Mouse (Mus musculus): ENCODE measurements around the gene Mamstr. TPM values are rescaled to one million over a fixed set of nuclear protein-coding genes. Genes with fewer than 3 reads are reported as not detected.

Mamstr gene
- 6.2 and 7.6 TPM in 2 replicates for polyA plus RNA-seq (2014; fragmentation: Nextera tagmentation; extraction: Ambion mirVana)

- Histone ChIP-seq H3K9me3 (ENCODE audit: control insufficient read depth, low read length) (no peaks in the 10 kb centered on the region), H3K4me2 (ENCODE audit: low read length) (no peak within 1 kb of the TSS), H3K9ac (ENCODE audit: low read length) (0 out of 2 replicates have a peak within 1 kb of the TSS, but pooled peaks have one; percentile 16), H3K4me1 (ENCODE audit: control insufficient read depth in 2 of 2, insufficient read depth in 2 of 2, low read length in 2 of 2) (peaks cover 53 to 61% of the 10 kb centered on the region in 2 experiments), H3K4me3 (ENCODE audit: control insufficient read depth in 1 of 2, insufficient read depth in 1 of 2, low read depth in 1 of 2, low read length in 2 of 2) (no peak within 1 kb of the TSS), H3K27me3 (ENCODE audit: control insufficient read depth, insufficient read depth, low read length) (no peaks in the 10 kb centered on the region), H3K36me3 (ENCODE audit: control insufficient read depth, insufficient read depth, low read length) (peaks cover 24% of the 10 kb centered on the region), H3K27ac (replicated peaks in 1 of 2; ENCODE audit: control insufficient read depth in 1 of 2, insufficient read depth in 1 of 2, low read depth in 2 of 2, low read length in 2 of 2) (peak within 1 kb of the TSS in 1 of 2 experiments; percentile 61; a peak in 2 of 4 replicates)
- ATAC-seq (ENCODE audit: insufficient number of reproducible peaks, insufficient read depth, low FRiP score, low read depth): no peak
- WGBS: 38% methylated on average over 19 of the region's 19 CpGs
Observed at GRCm38 (mm10) chr7:45639561-45640027, at the start of gene Mamstr. TSS of gene Mamstr (plus strand) at chr7:45639977.

DNA sequence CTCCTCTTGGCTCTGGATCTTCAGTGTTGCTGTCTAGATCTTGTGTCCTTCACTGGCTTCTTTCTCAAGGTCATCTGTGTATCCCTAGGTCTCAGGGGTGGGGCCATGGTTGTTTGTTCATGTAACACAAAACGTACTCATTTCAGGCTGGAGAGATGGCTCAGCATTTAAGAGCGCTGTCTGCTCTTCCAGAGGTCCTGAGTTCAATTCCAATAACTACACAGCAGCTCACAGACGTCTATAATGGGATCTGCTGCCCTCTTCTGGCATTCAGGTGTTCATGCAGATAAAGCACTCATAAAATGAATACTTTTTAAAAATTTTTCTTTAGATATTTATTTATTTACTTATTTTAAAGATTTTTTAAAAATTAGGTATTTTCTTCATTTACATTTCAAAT is 48.9 kb upstream of the Mamstr start:
- Histone ChIP-seq H3K4me2 (ENCODE audit: low read length) (no peak overlapping the region), H3K9me3 (ENCODE audit: control insufficient read depth, low read length) (no peaks in the 10 kb centered on the region), H3K9ac (ENCODE audit: low read length) (no peak overlapping the region), H3K36me3 (ENCODE audit: control insufficient read depth, insufficient read depth, low read length) (peaks cover 11% of the 10 kb centered on the region), H3K27ac (replicated peaks in 1 of 2; ENCODE audit: control insufficient read depth in 1 of 2, insufficient read depth in 1 of 2, low read depth in 2 of 2, low read length in 2 of 2) (no peak overlapping the region), H3K4me1 (ENCODE audit: control insufficient read depth in 2 of 2, insufficient read depth in 2 of 2, low read length in 2 of 2) (peaks cover 0 to 3% of the 10 kb centered on the region in 2 experiments; a peak in 1 of 4 replicates), H3K27me3 (ENCODE audit: control insufficient read depth, insufficient read depth, low read length) (no peaks in the 10 kb centered on the region), H3K4me3 (ENCODE audit: control insufficient read depth in 1 of 2, insufficient read depth in 1 of 2, low read depth in 1 of 2, low read length in 2 of 2) (no peak overlapping the region)
- ATAC-seq (ENCODE audit: insufficient number of reproducible peaks, insufficient read depth, low FRiP score, low read depth): no peak
- 65% methylated on average over 3 of the region's 3 CpGs for WGBS

DNA sequence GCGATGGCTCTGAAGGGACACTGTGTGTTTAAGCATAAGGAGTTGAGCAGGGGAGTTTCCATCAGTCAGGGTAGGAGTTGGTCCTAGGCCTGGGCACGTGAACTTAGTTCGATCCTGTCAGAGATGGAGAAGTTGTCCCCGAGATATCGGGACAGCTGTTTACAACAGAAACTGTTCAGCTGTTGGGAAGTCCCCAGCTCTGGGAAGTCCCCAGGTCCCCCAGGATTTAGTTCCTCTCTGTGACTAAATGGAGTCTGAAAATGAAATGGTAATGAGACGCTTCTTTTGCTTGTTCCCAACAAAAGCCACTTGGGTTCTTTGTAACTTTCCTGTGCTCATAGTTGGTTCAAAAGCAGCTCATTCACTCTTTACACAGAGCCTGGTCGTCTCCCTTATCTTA is 47.9 kb upstream of the Mamstr start:
- Histone ChIP-seq H3K27me3 (ENCODE audit: control insufficient read depth, insufficient read depth, low read length) (no peaks in the 10 kb centered on the region), H3K36me3 (ENCODE audit: control insufficient read depth, insufficient read depth, low read length) (peaks cover 4% of the 10 kb centered on the region; the same call in 1 of the 2 replicates), H3K9me3 (ENCODE audit: control insufficient read depth, low read length) (no peaks in the 10 kb centered on the region), H3K4me1 (ENCODE audit: control insufficient read depth in 2 of 2, insufficient read depth in 2 of 2, low read length in 2 of 2) (peaks cover 0 to 3% of the 10 kb centered on the region in 2 experiments; a peak in 1 of 4 replicates), H3K4me3 (ENCODE audit: control insufficient read depth in 1 of 2, insufficient read depth in 1 of 2, low read depth in 1 of 2, low read length in 2 of 2) (no peak overlapping the region), H3K27ac (replicated peaks in 1 of 2; ENCODE audit: control insufficient read depth in 1 of 2, insufficient read depth in 1 of 2, low read depth in 2 of 2, low read length in 2 of 2) (no peak overlapping the region), H3K4me2 (ENCODE audit: low read length) (no peak overlapping the region), H3K9ac (ENCODE audit: low read length) (no peak overlapping the region)
- no peak for ATAC-seq (ENCODE audit: insufficient number of reproducible peaks, insufficient read depth, low FRiP score, low read depth)
- 75% methylated on average over 7 of the region's 7 CpGs for WGBS

DNA sequence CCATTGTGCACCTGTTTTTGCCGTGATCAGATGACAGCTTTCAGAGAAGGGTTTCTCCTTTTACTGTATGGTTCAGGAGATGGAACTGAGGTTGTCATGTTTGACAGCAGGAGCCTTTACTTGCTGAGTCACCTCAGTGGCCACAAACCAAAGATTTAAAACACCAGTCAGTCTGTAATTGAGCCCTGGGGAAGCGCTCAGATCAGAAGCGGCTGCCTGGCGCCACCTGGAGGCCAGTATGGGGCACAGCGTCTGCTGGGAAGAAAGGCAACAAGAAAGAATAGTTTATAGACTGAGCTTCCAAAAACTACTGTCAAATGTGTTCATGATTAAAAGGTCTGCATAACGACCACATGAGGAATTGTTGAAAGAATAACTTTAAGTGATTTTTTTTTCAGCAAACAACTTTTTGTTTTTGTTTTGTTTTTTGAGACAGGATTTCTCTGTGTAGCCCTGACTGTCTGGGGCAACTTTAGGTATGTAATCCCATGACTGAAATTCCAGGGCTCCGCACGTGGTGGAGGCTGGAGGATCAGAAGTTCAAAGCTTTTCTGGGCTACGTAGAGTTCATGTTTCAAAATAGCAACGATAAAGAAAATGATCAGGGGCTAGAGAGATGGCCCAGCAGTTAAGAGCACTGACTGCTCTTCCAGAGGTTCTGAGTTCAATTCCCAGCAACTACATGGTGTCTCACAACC is 46.5 kb upstream of the Mamstr start:
- no peak for ATAC-seq (ENCODE audit: insufficient number of reproducible peaks, insufficient read depth, low FRiP score, low read depth)
- Histone ChIP-seq H3K4me1 (ENCODE audit: control insufficient read depth in 2 of 2, insufficient read depth in 2 of 2, low read length in 2 of 2) (peaks cover 0 to 3% of the 10 kb centered on the region in 2 experiments; a peak in 1 of 4 replicates), H3K27ac (replicated peaks in 1 of 2; ENCODE audit: control insufficient read depth in 1 of 2, insufficient read depth in 1 of 2, low read depth in 2 of 2, low read length in 2 of 2) (no peak overlapping the region), H3K9me3 (ENCODE audit: control insufficient read depth, low read length) (no peaks in the 10 kb centered on the region), H3K4me2 (ENCODE audit: low read length) (no peak overlapping the region), H3K4me3 (ENCODE audit: control insufficient read depth in 1 of 2, insufficient read depth in 1 of 2, low read depth in 1 of 2, low read length in 2 of 2) (no peak overlapping the region), H3K36me3 (ENCODE audit: control insufficient read depth, insufficient read depth, low read length) (peaks cover under 1% of the 10 kb centered on the region; the same call in 1 of the 2 replicates), H3K9ac (ENCODE audit: low read length) (no peak overlapping the region), H3K27me3 (ENCODE audit: control insufficient read depth, insufficient read depth, low read length) (no peaks in the 10 kb centered on the region)
- 14% methylated on average over 10 of the region's 10 CpGs for WGBS

- Histone ChIP-seq H3K9me3 (ENCODE audit: control insufficient read depth, low read length) (no peaks in the 10 kb centered on the region), H3K4me2 (ENCODE audit: low read length) (no peak overlapping the region), H3K9ac (ENCODE audit: low read length) (no peak overlapping the region), H3K36me3 (ENCODE audit: control insufficient read depth, insufficient read depth, low read length) (no peaks in the 10 kb centered on the region), H3K4me3 (ENCODE audit: control insufficient read depth in 1 of 2, insufficient read depth in 1 of 2, low read depth in 1 of 2, low read length in 2 of 2) (no peak overlapping the region), H3K4me1 (ENCODE audit: control insufficient read depth in 2 of 2, insufficient read depth in 2 of 2, low read length in 2 of 2) (peaks cover 5 to 6% of the 10 kb centered on the region in 2 experiments; a peak in 3 of 4 replicates), H3K27ac (replicated peaks in 1 of 2; ENCODE audit: control insufficient read depth in 1 of 2, insufficient read depth in 1 of 2, low read depth in 2 of 2, low read length in 2 of 2) (no peak overlapping the region), H3K27me3 (ENCODE audit: control insufficient read depth, insufficient read depth, low read length) (no peaks in the 10 kb centered on the region)
- ATAC-seq (ENCODE audit: insufficient number of reproducible peaks, insufficient read depth, low FRiP score, low read depth): no peak
- 87% methylated on average over 4 of the region's 4 CpGs for WGBS
Observed at GRCm38 (mm10) chr7:45595176-45595575, 44.6 kb upstream of the Mamstr start.

DNA sequence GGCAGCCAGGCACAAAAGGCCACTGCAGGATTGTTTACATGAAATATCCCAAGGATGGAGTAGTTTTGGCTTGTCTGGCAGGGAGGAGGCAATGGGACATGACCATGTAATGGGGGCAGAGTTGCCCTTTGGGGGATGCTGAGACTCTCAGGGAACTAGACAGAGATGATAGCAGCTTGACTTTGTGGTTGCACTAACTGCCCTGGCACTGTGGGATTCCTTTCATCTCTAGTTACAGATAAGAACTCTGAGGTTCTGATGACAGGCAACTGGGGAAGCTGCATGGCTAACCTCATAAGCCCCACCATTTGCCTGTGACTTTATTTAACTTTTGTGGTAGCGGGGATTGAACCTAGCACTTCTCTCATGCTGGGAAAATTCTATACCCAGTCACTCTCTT is 43.7 kb upstream of the Mamstr start:
- H3K9ac ChIP-seq (ENCODE audit: low read length): no peak overlapping the region
- H3K4me1 ChIP-seq (ENCODE audit: control insufficient read depth in 2 of 2, insufficient read depth in 2 of 2, low read length in 2 of 2): peaks cover 5 to 6% of the 10 kb centered on the region in 2 experiments; a peak in 3 of 4 replicates
- no peak overlapping the region for H3K4me3 ChIP-seq (ENCODE audit: control insufficient read depth in 1 of 2, insufficient read depth in 1 of 2, low read depth in 1 of 2, low read length in 2 of 2)
- H3K36me3 ChIP-seq (ENCODE audit: control insufficient read depth, insufficient read depth, low read length): no peaks in the 10 kb centered on the region
- WGBS: 60% methylated on average over 1 of the region's 1 CpGs
- no peaks in the 10 kb centered on the region for H3K9me3 ChIP-seq (ENCODE audit: control insufficient read depth, low read length)
- H3K27ac ChIP-seq (replicated peaks in 1 of 2; ENCODE audit: control insufficient read depth in 1 of 2, insufficient read depth in 1 of 2, low read depth in 2 of 2, low read length in 2 of 2): no peak overlapping the region
- no peak overlapping the region for H3K4me2 ChIP-seq (ENCODE audit: low read length)
- ATAC-seq (ENCODE audit: insufficient number of reproducible peaks, insufficient read depth, low FRiP score, low read depth): no peak
- H3K27me3 ChIP-seq (ENCODE audit: control insufficient read depth, insufficient read depth, low read length): no peaks in the 10 kb centered on the region

GRCm38 (mm10) chr7:45597013-45597412 is 42.8 kb upstream of the Mamstr start:
- Histone ChIP-seq H3K36me3 (ENCODE audit: control insufficient read depth, insufficient read depth, low read length) (no peaks in the 10 kb centered on the region), H3K27me3 (ENCODE audit: control insufficient read depth, insufficient read depth, low read length) (no peaks in the 10 kb centered on the region), H3K27ac (replicated peaks in 1 of 2; ENCODE audit: control insufficient read depth in 1 of 2, insufficient read depth in 1 of 2, low read depth in 2 of 2, low read length in 2 of 2) (no peak overlapping the region), H3K4me2 (ENCODE audit: low read length) (no peak overlapping the region), H3K4me1 (ENCODE audit: control insufficient read depth in 2 of 2, insufficient read depth in 2 of 2, low read length in 2 of 2) (peaks cover 5 to 6% of the 10 kb centered on the region in 2 experiments; a peak in 3 of 4 replicates), H3K4me3 (ENCODE audit: control insufficient read depth in 1 of 2, insufficient read depth in 1 of 2, low read depth in 1 of 2, low read length in 2 of 2) (no peak overlapping the region), H3K9ac (ENCODE audit: low read length) (no peak overlapping the region), H3K9me3 (ENCODE audit: control insufficient read depth, low read length) (no peaks in the 10 kb centered on the region)
- WGBS: 82% methylated on average over 5 of the region's 5 CpGs
- no peak for ATAC-seq (ENCODE audit: insufficient number of reproducible peaks, insufficient read depth, low FRiP score, low read depth)

All from heart, embryonic 14.5 days (tissue).